Mouse (Mus musculus) brown adipose tissue, adult 24 weeks (tissue): ENCODE results near the gene Gm14399. TPM values are rescaled to one million over a fixed set of nuclear protein-coding genes. Genes with fewer than 3 reads are reported as not detected.
"Not testable (repeated sequence)": the region's sequence is repeated elsewhere in the genome, so short reads cannot be mapped to it uniquely, and the experiment has no call there.

Experiments used
- H3K27ac ChIP-seq: fragments of 200-500 bp; replicated peaks from 2 replicates; pipeline ENCODE4 v1.5.1; 2012; ENCODE audit warnings: low read depth, mild to moderate bottlenecking, low read length
- H3K4me1 ChIP-seq: fragments of 200-500 bp; 2 replicates; pipeline ENCODE4 v1.6.1; 2012; ENCODE audit warnings: low read length, mixed read lengths; ENCODE audit not compliant: control insufficient read depth, insufficient read depth, insufficient read length
- H3K4me3 ChIP-seq: fragments of 200-500 bp; 2 replicates; pipeline ENCODE4 v1.5.1; 2012; ENCODE audit warnings: low read depth, mild to moderate bottlenecking, low read length, moderate library complexity; ENCODE audit not compliant: insufficient read depth
- polyA plus RNA-seq: library from polyadenylated mRNA; stranded (reverse); fragments of >200 nt; gene quantifications from 2 replicates; pipeline ENCODE4 v1.2.4, GENCODE M21; 2012; ENCODE audit not compliant: missing spikeins, insufficient read depth, insufficient read length

Gm14399 gene
- polyA plus RNA-seq: 21.5 and 28.4 TPM in 2 replicates

- Histone ChIP-seq H3K27ac (peak within 1 kb of the TSS; percentile 40), H3K4me3 (peak within 1 kb of the TSS; percentile 83)
- not testable (repeated sequence) for H3K4me1 ChIP-seq
These were observed at the start of gene Gm14399 for GRCm38 (mm10) chr2:175141993-175142295. TSS of gene Gm14399 (minus strand) at chr2:175142012.

- not testable (repeated sequence) for H3K4me1 ChIP-seq, H3K27ac ChIP-seq, H3K4me3 ChIP-seq
These were observed 37.2 kb upstream of the Gm14399 start for GRCm38 (mm10) chr2:175179008-175179407.

GRCm38 (mm10) chr2:175176312-175176711, 34.5 kb upstream of the Gm14399 start:
- H3K4me3 ChIP-seq: no peak overlapping the region
- H3K4me1 ChIP-seq: no peaks in the 10 kb centered on the region

GRCm38 (mm10) chr2:175175401-175176180, 33.8 kb upstream of the Gm14399 start, which contains the start of gene Gm14443:
TSS of gene Gm14443 (minus strand) at chr2:175175871.
- H3K27ac ChIP-seq, H3K4me3 ChIP-seq, H3K4me1 ChIP-seq: not testable (repeated sequence)

More at GRCm38 (mm10) chr2:175176312-175176711, 34.5 kb upstream of the Gm14399 start:
- no peak overlapping the region for H3K27ac ChIP-seq

- not testable (repeated sequence) for H3K4me3 ChIP-seq, H3K4me1 ChIP-seq
These were observed 32.2 kb upstream of the Gm14399 start for GRCm38 (mm10) chr2:175174058-175174457.

GRCm38 (mm10) chr2:175172906-175173595, 31.2 kb upstream of the Gm14399 start:
- not testable (repeated sequence) for H3K27ac ChIP-seq, H3K4me3 ChIP-seq, H3K4me1 ChIP-seq

More at GRCm38 (mm10) chr2:175174058-175174457, 32.2 kb upstream of the Gm14399 start:
- H3K27ac ChIP-seq: not testable (repeated sequence)

- H3K4me1 ChIP-seq: no peaks in the 10 kb centered on the region
- H3K4me3 ChIP-seq: no peak overlapping the region
- H3K27ac ChIP-seq: no peak overlapping the region
These were observed 30.3 kb upstream of the Gm14399 start for GRCm38 (mm10) chr2:175172123-175172522.

- H3K4me1 ChIP-seq, H3K4me3 ChIP-seq, H3K27ac ChIP-seq: not testable (repeated sequence)
These were observed 25.1 kb upstream of the Gm14399 start for GRCm38 (mm10) chr2:175166870-175167269.

GRCm38 (mm10) chr2:175165110-175165509, 23.3 kb upstream of the Gm14399 start:
- H3K4me1 ChIP-seq, H3K27ac ChIP-seq, H3K4me3 ChIP-seq: not testable (repeated sequence)

- H3K4me1 ChIP-seq, H3K27ac ChIP-seq, H3K4me3 ChIP-seq: not testable (repeated sequence)
These were observed 19.6 kb upstream of the Gm14399 start for GRCm38 (mm10) chr2:175161438-175161837.

GRCm38 (mm10) chr2:175158642-175159041, 16.8 kb upstream of the Gm14399 start:
- Histone ChIP-seq H3K4me3 (no peak overlapping the region), H3K4me1 (no peaks in the 10 kb centered on the region)

GRCm38 (mm10) chr2:175156696-175157095, 14.9 kb upstream of the Gm14399 start:
- Histone ChIP-seq H3K4me1 (no peaks in the 10 kb centered on the region), H3K4me3 (no peak overlapping the region), H3K27ac (no peak overlapping the region)

More at GRCm38 (mm10) chr2:175158642-175159041, 16.8 kb upstream of the Gm14399 start:
- no peak overlapping the region for H3K27ac ChIP-seq

GRCm38 (mm10) chr2:175141118-175141992, 457 bp downstream of the Gm14399 start:
- H3K27ac ChIP-seq: peak overlapping the region; percentile 40
- not testable (repeated sequence) for H3K4me1 ChIP-seq
- H3K4me3 ChIP-seq: peak overlapping the region; percentile 83

- H3K27ac ChIP-seq, H3K4me1 ChIP-seq, H3K4me3 ChIP-seq: not testable (repeated sequence)
These were observed 1.2 kb downstream of the Gm14399 start for GRCm38 (mm10) chr2:175140624-175141023.
